Mouse (Mus musculus): ENCODE measurements around the gene Mup11.
"Not testable (repeated sequence)": the region's sequence is repeated elsewhere in the genome, so short reads cannot be mapped to it uniquely, and the experiment has no call there.

GRCm38 (mm10) chr4:60662311-60662710 is at the start of gene Mup11:
- not testable (repeated sequence) for TF ChIP-seq MAX (IDR thresholded peaks at IDR 0.05; ENCODE audit: low read length); ZMIZ1 (IDR thresholded peaks at IDR 0.05; ENCODE audit: low read depth, low read length); POLR2A (IDR thresholded peaks at IDR 0.05; ENCODE audit: control insufficient read depth in 1 of 2, insufficient read depth in 1 of 2, low read depth in 1 of 2, low read length in 2 of 2, poor library complexity in 1 of 2); MAZ (IDR thresholded peaks at IDR 0.05; ENCODE audit: low read depth, low read length); MXI1 (IDR thresholded peaks at IDR 0.05; ENCODE audit: low read depth, low read length); EP300 (IDR thresholded peaks at IDR 0.05; ENCODE audit: low read depth in 1 of 2, low read length in 2 of 2)
